11 mouse cellular contexts compared by ENCODE assay signal in the genomic region with DNA sequence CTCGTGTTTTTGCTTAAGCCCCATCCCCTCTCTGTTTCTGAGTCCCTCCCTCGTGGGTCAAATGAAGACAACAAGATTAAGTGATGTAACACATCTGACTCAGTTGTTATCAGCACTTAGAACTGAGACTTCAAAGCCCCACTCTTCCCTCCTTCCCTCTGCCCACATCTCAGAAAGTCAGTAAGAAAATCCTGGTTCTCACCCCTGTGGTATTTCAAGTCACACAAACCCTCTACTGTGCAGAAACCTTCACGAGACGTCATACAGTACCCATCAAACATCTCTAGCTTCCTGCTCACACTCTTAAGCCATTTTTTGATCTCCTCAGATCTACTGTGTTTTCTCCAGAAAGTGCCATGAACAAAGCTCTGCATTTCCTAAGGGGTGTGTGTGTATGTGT.
"Had no signal": no experiment of that assay in that cellular context is flagged by ENCODE, and none has a peak within 500 bp of the region (broad histone marks: within the 10 kb centered on the region; RNA-seq: fewer than 3 reads in every experiment).

No protein-coding gene starts in this region.

- H3K27me3 ChIP-seq: limb, embryonic 15.5 days; liver, embryonic 13.5 days; lung, embryonic 15.5 days; neural tube, embryonic 12.5 days had no signal

- H3K36me3 ChIP-seq: limb, embryonic 15.5 days; liver, embryonic 13.5 days; lung, embryonic 15.5 days; midbrain, embryonic 12.5 days; neural tube, embryonic 12.5 days had no signal

- H3K4me3 ChIP-seq: limb, embryonic 15.5 days; liver, embryonic 13.5 days; lung, embryonic 15.5 days; midbrain, embryonic 12.5 days; neural tube, embryonic 12.5 days had no signal

- ATAC-seq: intestine, postnatal 0 days; liver, postnatal 0 days had no signal

- H3K27ac ChIP-seq: limb, embryonic 15.5 days; liver, embryonic 13.5 days; lung, embryonic 15.5 days; midbrain, embryonic 12.5 days; neural tube, embryonic 12.5 days had no signal

- DNase-seq: kidney, adult 8-10 months; kidney, postnatal 25 days; liver, embryonic 13.5 days; liver, postnatal 0 days; lung, postnatal 14 days; thymus, adult 18-20 months had no signal

- H3K4me1 ChIP-seq: limb, embryonic 15.5 days; liver, embryonic 13.5 days; lung, embryonic 15.5 days; midbrain, embryonic 12.5 days; neural tube, embryonic 12.5 days had no signal
